Mouse (Mus musculus) right cerebral cortex, postnatal 4 days (tissue): Measurements from ENCODE around the gene Grm7.

Source experiments
- DNase-seq: peaks from one replicate; pipeline ENCODE4 v3.0.0-alpha.2; 2022

Grm7 gene

GRCm38 (mm10) chr6:110645411-110646361 lies at the start of gene Grm7:
Gene Grm7, plus strand, starts transcription at chr6:110645581.
- DNase-seq = peak; percentile 66

DNA sequence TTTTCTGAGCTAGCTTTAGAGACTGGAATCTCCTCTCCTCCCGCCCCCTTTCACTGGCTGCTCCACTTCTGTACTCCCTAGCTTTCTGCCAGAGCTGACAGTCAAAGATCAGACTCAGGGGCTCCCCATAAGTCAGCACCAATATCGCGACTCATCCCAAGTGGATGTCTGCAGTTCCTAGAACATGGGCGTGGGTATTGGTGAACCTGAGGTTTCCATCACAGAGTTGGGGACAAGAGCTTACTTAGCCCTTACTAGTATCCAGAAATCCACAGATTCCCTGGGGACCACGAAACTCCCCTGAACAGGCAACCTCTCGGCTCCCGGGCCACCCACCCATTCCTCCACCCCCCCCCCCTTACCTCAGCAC lies 355 bp upstream of the Grm7 start:
- no peak for DNase-seq

- DNase-seq = peak; percentile 39
Measured at GRCm38 (mm10) chr6:110646901-110647300, 1.5 kb downstream of the Grm7 start.

DNA sequence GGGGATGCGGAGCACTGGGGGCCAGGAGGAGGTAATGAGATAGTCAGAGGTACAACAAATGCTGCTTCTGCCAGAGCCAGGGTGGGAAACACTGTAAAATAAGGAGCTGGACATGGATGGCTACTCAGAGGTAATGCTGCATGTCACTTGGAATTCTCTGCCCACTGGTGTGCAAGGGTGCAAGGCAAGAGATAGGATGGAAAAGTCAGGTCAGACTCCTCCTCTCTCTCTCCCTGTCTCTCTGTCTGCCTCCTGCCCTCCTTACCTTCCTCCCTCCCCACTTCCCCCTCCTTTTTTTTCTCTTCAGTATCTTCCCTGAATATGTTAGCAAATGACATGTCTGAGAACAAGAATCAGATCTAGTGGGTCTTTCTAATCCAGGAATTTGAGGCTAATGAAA lies 3.8 kb downstream of the Grm7 start:
- DNase-seq = no peak

DNA sequence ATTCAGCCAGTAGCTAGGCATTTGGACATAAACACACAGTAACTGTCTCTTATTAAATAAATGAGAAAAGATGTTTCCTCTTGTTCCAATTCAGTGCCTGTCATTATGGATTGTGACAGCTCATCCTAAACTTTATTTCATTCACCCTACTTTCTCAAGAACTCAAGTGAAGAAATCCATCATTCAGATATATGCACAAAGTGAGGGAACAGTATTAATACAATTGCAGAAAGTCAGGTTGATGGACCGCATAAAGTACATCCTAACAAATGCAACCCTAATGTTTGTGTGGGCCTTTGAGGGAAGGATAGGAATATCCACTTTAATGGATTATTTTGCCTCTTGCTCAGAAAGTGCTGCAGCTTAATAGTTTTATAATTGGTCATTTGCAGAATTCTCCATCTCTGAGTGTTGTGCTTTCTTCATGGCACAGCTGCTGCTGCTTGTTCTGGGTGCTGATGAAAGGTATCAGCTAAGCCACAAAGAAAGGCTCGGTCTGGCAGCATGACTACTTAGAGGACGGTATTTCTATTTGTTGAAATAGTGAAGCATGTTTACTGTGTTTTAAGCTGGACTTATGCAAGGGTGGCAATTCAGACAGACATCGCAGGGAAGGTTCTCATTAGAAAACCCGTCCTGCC lies 8.1 kb downstream of the Grm7 start:
- DNase-seq = no peak

DNA sequence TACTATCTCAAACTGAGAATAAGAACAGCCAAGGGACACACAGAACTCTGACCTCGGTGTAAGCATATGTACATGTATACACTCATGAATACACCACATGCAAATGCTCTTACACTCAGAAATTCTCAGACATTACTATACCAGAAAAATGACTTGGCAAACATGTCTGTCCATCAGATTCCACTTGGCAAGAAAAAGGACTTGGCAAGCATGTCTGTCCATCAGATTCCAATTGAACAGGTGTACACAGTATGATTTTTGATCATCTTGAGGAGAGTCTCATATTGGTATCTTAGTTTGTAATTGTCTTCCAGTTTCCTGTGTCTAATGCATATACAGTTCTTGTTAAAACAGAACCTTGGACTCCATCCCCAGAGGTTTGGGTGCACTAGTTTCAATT lies 19.1 kb downstream of the Grm7 start:
- DNase-seq = no peak

- DNase-seq = no peak
Measured at GRCm38 (mm10) chr6:110668447-110668846, 23.1 kb downstream of the Grm7 start.

DNA sequence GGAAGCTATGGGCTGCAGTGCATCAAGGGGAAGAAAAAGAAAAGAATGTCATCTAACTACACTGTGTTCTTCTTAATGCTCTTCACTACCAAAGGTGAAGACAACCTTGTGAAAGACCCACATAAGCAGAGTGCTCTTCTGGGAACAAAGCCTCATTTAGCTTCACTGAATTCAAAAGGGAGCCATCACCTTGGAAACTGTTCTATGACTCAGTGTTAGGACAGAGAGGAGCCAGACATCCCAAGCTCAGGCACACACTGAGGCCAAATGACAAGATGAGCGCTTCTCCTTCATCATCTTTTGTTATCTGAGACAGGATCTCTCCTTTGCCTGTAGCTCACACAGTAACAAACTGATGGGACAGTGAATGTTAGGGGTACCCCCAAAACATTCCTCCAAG lies 45.6 kb downstream of the Grm7 start:
- no peak for DNase-seq

DNA sequence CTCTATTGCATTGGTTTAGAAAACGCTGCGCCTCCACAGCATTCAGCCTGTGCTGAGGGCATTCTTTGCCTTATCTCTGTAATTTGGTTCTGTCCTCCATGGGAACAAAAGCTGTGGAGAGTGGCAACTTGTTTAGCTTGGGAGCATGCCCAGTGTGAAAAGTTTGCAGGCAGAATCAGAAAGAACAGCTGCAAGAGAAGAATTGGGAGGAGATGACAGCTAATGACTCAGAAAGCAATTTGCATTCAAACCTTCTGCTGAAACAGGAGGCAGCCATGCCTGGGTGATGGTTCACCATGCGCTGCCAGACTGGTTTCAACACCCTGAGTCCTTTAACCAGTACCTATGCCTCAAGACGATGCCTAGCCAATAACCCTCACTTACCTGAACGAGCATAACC lies 64.4 kb downstream of the Grm7 start:
- DNase-seq = no peak

- no peak for DNase-seq
Measured at GRCm38 (mm10) chr6:110714943-110715342, 69.6 kb downstream of the Grm7 start.

DNA sequence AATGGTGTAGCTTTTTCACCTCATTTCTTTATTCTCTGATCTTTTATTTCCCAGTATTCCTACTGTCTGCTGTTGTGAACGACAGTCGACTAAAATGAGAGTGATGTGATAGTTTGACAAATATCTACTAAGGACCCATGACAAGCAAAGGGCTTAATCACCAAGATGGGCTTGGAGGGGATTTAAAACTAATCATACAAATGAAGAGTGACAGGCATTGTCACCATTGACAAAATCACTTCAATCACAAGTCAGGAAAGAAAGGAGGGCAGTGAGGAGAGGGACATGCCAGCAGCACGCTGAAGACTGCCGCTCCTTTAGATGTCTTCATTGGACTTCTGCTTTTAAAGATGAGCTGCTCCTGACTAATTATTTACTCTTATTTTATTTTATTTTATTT lies 78.0 kb downstream of the Grm7 start:
- no peak for DNase-seq

DNA sequence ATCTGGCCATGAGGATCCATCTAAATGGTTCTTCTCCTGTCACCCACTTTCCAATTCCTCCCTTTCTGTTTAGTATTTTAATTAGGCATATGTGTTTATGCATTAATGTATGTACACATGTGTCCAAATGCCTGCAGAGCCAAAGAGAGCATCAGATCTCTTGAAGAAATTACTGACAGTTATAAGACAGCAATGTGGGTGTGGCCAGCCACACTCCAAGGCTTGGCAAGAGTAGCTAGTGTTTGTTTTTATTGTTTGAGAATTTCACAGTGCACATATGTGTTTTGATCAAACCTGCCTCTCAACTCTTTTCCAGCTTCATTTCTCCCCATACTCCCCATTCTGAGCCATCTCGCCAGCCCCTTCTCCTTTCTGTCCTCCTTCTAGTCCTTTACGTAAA lies 88.5 kb downstream of the Grm7 start:
- DNase-seq = no peak

DNA sequence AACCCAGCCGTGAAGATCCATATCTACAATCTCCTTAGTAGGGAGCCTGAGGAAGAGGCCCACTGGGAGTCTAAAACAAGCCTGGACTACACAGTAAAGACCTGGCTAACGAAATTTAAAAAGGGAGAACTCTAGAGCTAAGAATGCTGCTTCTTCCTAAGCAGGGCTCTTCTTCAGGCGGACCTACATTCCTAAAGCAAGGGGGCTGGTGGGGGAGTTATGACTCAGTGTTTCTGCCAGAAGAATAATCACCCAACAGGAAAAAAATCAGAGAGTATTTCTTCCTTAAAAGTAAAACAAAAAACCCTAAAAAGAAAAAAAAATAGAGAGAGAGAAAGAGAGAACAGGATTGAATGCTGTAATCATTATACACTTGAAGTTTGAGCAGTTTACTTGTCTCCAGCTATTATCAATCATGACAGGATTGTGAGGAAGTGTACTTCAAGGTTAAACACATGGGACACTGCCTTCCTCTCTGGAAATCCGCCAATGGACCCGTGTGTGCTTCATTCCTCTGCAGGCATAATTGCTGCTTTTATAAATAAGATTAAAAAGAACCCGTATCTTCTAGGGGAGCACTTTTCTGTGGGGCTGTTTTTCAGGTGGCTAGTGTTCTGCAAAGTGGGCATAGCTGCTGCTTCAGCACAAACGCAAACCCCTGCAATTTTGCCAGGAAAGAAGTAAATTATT lies 98.7 kb downstream of the Grm7 start:
- DNase-seq = no peak

DNA sequence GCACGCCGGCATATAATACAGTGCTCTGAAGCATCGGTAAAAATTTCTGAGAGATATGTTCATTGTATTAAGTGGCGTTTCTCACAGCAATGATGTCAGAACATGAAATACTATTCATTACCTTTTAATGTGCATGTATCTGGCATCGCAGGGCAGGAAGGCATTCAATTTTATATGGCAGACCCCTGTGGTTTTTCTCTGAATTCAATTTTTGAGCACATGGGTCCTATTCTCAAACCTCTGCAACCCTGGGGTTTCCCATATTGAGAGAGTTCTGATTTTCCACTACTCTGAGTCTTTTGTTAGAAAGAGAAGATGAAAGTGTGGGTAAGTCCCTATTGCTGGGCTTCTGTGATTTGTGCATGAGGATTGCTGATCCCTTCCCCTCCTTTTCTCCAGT lies 110.5 kb downstream of the Grm7 start:
- no peak for DNase-seq

DNA sequence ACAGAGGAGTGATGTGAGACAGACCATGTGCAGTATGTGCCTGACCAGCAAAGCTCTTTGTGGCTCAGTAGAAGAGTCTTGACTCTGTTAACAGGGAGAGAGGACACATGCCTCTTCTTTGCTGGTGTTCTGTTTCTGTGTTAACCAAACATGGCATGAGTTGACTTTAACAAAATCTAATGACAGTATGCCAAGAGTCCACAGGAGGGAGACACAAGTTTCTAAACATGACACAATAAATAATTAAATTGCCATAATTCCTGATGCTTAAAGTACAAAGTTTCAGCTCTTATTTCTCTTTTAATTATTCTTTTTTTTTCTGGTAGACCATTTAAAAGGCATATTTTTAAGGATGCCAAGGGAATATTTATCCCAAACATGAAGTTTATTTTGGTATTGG lies 124.2 kb downstream of the Grm7 start:
- no peak for DNase-seq

GRCm38 (mm10) chr6:110772652-110773051 lies 127.3 kb downstream of the Grm7 start:
- DNase-seq = no peak

- DNase-seq = no peak
Measured at GRCm38 (mm10) chr6:110776046-110776445, 130.7 kb downstream of the Grm7 start.

DNA sequence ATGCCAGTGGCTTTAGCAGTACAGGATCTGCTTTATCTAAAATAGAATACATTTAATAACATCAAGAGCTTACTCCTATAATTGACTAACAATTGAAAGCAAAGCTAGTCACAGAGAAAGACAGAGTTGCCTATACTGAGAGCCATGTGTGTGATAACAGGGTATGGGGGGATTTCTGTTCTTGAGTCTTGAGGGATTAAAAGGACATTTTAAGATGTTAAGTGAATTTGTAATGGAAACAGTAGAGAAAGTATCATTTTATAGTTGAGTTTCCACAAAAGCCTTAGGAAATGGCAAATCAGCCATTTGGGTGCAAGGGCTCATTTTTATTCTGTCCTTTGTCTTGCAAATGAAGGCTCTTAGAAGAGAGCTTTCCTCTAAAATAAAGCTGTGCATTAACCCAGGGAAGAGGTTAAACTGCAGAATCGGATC lies 140.1 kb downstream of the Grm7 start:
- DNase-seq = no peak

DNA sequence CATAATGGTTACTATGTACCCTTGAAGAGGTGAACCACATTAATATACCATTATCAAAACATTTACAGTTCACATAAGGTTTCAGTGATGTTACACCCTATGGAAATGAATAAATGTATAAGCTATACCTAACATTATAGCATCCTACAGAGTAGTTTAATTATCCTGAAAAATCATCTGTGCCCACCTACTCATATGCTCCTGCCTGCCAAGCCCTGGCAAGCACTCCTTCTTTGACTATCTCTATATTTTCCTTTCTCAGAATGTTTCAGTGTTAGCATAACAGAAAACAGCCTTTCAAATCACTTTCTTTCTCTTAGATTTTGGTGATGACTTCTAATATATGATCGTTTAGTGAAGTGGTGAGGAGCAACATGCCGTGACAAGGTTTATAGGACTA lies 147.3 kb downstream of the Grm7 start:
- no peak for DNase-seq

- DNase-seq = no peak
Measured at GRCm38 (mm10) chr6:110807481-110807880, 162.1 kb downstream of the Grm7 start.

DNA sequence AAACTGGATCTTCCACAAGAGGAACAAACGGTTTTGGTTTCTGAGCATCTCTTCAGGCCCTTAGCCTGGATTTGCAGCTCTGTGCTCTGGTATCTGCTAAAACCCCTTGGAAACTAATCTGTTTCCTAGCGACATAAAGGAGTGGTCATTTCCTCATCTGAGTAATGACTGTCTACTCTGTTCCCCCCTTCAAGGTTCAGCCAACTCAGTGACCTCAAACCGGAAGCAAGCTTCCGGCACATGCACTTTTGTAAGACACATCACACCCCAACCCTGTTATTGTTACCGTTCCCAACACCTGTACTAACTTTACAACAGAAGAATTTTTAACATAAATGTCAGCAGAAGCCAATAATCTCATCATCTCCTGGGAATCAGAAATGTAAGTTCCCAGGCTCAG lies 166.8 kb downstream of the Grm7 start:
- DNase-seq = no peak

DNA sequence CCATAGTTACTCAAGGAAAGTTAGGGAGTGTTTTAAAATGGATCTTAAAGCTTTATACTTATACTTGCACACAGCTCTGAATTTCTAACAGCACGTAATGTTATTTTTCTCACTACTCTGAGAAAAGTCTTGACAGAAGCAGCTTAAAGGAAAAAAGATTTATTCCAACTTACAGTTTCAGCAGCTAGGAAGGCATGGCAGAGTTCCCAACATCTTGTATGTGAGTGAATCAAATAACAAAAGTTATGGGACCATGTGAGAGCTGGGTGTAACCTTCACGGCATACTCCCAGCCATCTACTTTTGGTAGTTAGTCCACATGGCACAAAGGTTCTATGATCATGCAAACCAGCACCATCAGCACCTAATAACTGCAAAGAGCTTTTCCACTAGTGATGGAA lies 172.9 kb downstream of the Grm7 start:
- peak; percentile 18 for DNase-seq

GRCm38 (mm10) chr6:110868311-110868710 lies 222.9 kb downstream of the Grm7 start:
- DNase-seq = no peak

DNA sequence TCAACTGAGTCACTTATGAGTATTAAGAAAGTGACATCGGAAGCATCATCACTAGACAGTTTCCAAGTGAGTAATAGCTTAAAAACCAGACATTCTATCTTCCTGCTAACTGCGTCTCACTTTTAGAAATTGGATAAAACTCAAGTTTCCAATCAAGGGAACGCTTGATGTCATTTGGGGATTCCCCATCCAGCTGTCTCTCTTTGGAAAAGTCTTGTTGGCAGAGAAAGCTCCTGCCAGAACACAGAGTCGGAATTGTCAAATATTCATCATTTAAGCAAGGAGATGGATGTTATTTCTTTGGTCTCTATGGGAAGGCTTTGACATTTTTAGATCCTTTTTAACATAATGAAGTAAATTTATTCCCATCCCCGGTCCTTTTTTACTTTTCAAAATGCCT lies 336.6 kb downstream of the Grm7 start:
- DNase-seq = no peak
